Mouse (Mus musculus): Measurements from ENCODE around the gene Tpm4.
"Not testable (repeated sequence)": the region's sequence is repeated elsewhere in the genome, so short reads cannot be mapped to it uniquely, and the experiment has no call there.

Tpm4 gene

DNA sequence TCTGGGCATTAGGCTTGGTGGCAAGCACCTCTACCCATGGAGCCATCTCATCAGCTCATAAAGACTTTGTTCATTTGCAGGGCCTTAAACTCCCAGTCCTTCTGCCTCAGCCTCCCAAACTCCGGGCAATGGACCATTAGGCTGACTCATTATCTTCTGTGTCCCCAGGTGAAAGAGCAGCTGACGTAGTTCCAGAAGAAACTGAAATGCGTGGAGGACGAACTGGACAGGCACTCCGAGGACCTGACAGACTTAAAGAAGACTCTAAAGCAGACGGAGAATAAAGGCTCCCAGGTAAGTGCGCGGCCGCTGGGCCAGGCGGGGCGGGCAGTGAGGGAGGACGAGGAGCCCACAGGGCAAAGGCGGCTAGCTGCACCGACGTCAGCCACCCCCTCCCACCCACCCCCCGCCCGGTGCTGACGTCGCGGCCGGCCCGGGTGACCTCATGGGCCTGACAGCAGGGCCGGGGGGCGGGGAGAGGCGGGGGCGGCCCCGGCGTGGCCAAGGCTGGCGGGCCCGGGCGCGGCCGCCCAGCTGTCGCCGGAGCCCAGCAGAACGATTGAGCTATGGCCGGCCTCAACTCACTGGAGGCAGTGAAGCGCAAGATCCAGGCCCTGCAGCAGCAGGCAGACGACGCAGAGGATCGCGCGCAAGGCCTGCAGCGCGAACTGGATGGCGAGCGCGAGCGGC lies at the start of gene Tpm4:
Gene Tpm4, plus strand, starts transcription at position 220 of the 690 bp plus-strand sequence.
- peak; percentile 69 for DNase-seq (ENCODE audit: low spot score)

DNA sequence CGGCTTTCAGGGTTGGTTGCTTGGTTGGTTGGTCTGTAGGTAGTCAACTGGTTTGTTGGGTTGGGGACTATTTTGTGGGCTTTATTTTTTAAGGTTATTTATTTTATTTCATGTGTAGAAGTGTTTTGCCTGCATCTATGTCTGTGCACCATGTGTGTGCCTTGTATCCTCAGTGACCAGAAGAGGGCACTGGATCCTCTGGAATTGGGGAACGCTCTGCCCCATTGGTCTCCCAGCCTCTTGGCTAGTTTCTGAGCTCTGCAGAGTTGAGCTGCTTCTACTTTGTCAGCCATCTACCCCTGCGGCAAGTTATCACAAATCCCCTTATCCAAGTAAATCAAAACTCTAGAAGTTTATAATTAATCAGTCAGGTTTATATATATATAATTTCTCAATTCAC lies 47.2 kb upstream of the Tpm4 start:
- DNase-seq (ENCODE audit: low spot score) = not testable (repeated sequence)

DNA sequence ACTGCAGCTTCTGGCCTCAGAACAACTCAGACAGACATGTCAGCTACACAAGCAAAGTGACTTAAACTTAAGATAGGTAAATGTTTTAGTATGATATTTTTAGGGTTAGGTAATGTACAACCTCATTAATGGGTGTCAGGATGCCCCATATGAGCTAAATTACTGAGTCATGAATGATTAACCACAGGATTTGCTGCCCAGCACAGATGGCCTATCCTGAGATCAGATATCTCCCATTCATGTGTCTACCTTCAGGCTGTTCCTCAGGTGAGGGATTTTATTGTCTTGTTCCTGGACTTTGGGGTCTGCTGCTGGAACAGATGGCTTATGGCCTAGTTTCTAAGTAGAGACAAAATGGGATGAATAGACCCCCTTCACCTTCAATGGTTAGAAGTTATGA lies 38.1 kb upstream of the Tpm4 start:
- DNase-seq (ENCODE audit: low spot score) = not testable (repeated sequence)

DNA sequence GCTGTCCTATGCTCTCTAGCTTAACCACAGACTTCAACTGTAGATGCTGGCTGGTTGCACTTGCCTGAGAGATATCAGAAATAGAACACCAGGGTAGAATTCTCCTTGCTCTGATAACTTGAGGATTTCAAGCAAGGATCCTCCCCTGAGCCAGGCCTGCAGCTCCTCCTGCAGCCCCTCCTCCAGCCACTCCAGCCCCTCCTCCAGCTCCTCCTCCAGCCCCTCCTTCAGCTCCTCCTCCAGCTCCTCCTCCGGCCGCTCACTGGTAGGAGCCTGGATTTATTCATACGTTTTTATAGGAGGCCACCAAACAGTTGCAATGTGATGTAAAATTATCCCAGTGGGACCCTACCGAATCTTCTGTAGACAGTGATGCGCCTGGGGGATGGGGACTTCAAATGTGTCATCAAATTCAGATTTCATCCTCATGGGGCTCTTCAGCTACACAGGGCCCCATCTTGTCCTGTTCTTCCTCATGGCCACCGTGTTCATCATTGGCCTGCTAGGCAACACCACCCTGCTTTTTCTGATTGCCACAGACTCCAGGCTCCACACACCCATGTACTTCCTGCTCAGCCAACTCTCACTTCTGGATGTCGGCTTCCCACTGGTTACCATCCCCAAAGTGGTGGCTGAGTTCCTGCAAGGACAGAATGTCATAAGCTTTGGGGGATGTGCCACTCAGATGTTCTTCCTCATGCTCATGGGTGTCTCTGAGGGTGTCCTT lies 35.2 kb upstream of the Tpm4 start:
- not testable (repeated sequence) for DNase-seq (ENCODE audit: low spot score)

DNA sequence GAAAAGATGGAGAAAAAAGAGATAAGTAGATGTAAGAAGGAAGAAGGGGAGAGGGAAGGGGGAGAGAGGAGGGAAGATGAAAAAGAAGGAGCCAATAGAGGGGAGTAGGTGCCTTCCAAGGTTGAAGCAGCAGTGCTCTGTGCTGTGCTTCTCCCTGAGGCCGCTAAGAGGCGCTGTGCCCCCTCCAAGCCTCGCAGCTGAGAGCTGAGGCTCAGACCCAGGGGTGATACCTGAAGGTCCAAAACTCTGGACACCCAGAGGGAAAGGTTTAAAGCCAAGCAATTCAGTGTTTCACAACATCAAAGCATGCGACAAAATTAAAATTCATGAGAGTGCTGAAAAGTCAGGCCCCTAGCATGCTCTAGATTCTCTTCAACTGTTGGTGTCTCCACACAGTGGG lies 29.6 kb upstream of the Tpm4 start:
- DNase-seq (ENCODE audit: low spot score) = peak; percentile 12

DNA sequence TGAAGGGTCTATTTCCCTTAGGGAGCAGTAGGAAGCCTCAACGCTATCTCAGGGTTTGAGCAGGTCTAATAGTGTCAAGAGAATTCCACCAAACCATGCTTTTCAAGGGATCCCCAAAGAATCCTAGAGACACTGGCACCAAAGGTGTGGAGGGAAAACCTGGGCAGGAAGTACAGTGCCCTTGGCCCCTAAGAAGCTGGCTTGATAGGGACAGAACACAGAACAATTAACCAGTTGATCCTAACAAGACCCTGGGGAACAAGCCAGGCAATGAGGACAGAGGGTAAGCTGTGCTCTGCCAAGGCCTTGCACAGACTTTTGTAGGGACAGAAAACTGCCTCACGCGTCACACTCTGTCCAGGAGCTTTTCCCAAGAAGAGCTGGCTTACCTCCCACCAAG lies 28.0 kb upstream of the Tpm4 start, which contains the start of gene Olfr374:
Gene Olfr374, plus strand, starts transcription at position 301 of the 400 bp plus-strand sequence.
- DNase-seq (ENCODE audit: low spot score) = peak; percentile 56

DNA sequence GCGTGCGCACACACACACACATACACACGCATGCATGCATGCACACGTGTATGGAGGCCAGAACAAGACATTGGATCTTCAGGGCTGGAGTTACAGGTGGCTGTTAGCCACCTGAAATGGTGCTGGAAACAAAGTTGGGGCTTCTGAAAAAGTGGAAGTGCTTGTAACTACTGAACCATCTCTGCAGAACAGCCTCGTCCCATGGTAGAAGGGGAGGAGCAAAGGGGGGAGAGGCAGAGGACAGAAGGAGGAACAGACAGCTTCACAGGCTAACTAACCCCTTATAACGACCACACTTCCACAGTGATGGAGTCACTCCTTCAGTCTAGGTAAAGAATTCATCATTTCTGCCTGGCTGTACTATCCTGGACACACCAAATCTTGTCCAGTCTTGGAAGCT lies 23.9 kb upstream of the Tpm4 start:
- no peak for DNase-seq (ENCODE audit: low spot score)

DNA sequence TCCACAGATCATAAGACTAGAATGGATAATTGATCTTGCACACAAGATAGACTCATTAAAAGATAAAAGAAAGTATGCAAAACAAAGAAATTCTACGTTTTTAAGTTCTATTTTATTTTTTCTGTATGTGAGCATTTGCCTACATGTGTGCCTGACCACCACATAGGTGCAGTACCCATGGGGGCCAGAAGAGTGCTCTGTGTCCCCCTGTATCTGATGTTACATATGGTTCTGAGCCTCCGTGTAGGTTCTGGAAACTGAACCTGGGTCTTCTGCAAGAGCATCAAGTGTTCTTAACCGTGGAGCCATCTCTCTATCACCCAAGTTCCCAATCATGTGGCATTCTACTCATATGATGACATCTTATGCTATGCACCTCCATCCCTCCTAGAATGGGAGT lies 22.3 kb upstream of the Tpm4 start:
- no peak for DNase-seq (ENCODE audit: low spot score)

DNA sequence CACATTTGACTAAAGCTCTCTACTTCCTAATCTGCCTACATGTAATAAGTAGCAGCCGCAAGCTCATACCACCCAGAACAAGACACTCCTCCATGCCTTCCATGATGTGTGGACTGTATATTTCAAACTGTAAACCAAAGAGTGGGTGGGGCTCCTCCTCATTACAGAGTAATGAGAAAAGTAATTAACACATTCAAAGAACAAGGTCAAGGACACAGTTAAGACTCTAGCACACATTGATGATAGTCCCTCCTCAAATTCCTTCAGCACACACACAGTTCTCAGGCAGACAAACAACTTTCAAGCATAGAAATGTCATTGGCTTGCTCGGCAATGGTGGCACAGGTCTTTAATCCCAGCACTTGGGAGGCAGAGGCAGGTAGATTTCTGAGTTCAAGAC lies 19.6 kb upstream of the Tpm4 start:
- DNase-seq (ENCODE audit: low spot score) = no peak

DNA sequence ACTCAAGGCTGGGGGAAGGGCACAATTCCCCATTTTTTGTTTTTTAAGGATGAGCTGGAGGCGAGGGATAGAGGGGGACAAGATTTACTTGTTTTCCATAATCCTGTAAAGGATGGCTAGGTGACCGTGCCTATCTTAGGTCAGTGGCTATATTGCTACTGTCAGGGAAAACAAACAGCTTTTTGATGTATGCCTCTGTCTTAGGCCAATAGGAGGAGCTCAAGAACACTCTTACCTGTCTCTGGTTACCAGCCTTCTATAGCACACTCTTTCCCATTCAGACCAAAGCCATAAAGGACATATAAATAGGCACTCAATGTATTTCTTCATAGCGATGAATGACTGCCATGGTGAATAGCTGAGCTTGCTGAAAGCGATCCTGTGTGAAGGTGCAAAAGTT lies 16.2 kb upstream of the Tpm4 start:
- no peak for DNase-seq (ENCODE audit: low spot score)

DNA sequence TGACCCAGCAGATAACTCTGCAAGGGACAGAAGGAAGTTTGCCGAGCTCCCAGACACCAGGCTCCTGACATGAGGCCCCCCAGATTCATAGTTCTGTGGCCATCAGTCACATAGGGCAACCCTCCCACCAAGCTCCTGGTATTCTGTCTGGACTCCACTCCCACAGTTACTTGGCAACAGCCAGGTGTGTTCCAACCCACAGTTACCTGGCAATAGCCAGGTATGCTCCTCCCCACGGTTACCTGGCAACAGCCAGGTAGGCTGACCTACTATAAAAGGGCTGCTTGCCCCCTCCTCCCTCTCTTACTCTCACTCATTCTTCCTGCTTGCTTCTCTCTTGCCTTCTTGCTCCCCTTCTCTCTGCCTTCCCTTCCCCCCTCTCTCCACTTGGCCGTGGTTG lies 13.3 kb upstream of the Tpm4 start:
- DNase-seq (ENCODE audit: low spot score) = not testable (repeated sequence)

DNA sequence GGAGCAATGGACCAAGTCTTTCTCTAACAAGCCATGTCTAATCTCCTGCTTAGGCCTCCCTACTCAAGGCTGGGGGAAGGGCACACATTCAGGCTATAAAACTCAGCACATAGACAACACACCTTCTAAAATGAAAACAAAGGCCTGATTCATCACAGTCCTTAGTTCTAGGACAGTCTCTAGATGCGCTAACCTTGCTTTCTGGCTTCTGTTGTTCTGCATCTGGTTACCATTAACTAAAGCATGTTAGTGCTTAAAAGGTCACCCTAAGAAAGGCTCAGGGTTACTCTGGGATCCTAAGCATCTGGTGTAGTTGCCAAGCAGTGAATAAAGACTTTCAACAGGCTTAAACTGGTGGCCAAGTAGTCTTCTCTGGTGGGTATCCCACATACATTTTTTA lies 12.8 kb upstream of the Tpm4 start:
- no peak for DNase-seq (ENCODE audit: low spot score)

DNA sequence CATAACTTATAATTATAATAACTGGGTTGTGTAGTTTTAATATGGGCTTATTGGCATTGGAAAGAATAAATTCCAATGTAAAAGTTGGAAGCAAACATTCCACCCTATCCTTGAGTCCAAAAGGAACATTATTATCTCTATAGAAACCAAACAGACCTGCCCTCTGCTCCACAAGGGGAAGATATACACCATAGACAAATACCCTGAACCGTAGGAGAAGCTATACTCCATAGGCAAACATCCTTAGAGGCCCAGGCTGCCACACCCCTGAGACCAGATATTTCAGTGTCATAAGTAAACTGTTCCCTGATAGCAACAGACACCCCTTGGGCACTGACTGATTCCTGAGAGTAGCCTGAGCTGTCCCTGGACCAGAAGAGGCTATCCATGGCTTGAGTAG lies 6.9 kb upstream of the Tpm4 start:
- no peak for DNase-seq (ENCODE audit: low spot score)

DNA sequence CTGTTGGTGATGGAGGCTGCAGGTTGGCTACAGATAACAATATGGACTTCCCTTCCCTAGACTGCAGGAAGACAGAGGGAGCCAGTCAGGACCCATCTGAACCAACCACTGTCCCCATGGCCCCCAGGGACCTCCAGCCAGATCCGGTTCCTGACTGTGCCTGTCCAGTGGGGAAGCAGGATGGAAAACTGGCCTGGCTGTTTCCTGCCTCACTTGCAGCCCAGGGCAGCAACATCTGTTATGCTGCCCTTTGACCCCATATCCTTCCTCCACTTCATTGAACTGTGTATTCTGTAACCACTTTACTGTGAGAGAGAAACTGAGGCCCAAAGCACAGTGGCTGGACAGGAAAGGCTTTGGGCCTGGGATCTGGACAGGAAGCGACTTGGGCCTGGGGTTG lies 3.5 kb upstream of the Tpm4 start:
- DNase-seq (ENCODE audit: low spot score) = no peak

DNA sequence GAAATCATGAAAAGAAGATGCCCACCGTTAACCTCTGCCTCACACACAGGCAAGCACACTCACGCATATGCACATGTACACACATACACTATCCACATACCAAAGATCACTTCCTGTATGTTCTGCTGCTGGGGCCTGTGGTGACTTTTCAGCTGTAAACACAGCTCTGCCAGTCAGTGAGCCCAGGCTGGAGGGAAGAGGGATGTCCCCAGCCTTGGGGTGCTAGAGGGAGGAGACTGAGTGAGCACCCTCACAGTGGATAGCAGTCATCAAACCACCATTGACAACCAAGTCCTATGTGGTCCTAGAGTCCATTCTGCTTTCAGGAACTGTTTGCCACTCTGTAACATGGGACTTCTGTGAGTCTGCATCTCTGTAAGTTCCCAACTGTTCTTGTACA lies 2.9 kb upstream of the Tpm4 start:
- DNase-seq (ENCODE audit: low spot score) = no peak

DNA sequence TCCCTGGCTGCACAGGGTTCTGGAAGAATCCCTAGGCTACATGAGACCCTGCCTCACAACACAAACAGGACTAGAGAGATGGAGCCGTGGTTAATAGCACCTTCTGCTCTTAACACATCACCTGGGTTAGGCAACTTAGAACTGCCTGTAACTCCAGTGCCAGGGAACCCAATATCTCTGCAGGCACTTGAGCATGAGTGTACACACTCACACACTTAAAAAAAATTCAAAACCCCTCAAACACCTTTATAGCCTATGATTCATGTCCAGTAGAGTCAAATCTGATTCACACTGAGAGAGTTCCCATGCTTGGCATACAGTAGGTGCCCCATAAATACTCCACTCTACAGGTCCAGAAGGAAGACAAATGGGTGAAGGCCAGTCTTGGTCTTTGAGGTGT lies 2.4 kb upstream of the Tpm4 start:
- DNase-seq (ENCODE audit: low spot score) = no peak

DNA sequence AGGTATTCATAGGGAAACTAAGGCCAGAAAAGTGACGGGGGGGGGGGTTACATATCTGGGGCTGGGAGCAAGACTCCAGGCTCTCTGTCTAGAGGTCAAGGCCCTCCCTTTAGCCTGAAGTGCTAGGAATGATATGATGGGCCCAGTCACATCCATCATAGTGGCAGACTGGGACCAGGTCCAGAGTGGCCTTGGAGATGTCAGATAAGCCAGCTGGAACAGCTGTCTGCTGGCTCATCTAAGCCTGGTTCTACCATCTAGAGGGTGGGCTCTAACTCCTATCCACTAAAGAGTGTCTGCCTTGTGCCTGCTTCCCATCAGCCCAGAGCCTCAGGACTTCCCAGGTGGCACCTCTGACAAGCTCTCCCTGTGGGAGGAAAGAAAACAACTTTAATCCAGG lies 1.9 kb upstream of the Tpm4 start:
- peak; percentile 75 for DNase-seq (ENCODE audit: low spot score)

DNA sequence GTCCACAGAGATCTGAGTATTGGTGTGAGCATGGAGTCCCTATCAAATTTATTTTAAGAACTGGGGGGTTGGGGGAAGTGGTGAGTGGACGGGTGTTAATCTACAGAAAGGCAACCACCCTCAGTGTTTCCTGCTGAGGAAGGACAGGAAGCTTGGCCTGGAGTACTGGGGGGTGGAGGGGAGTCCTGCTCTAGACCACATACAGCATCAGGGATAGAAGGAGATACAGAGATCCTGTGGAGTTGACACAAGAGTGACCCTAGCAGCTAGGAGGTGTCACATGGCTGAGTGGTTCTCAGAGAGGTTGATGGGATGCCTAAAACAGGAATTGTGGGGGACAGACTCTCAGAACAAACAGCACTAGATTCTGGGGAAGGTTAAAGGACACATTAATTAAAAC lies 1.3 kb upstream of the Tpm4 start:
- no peak for DNase-seq (ENCODE audit: low spot score)

DNA sequence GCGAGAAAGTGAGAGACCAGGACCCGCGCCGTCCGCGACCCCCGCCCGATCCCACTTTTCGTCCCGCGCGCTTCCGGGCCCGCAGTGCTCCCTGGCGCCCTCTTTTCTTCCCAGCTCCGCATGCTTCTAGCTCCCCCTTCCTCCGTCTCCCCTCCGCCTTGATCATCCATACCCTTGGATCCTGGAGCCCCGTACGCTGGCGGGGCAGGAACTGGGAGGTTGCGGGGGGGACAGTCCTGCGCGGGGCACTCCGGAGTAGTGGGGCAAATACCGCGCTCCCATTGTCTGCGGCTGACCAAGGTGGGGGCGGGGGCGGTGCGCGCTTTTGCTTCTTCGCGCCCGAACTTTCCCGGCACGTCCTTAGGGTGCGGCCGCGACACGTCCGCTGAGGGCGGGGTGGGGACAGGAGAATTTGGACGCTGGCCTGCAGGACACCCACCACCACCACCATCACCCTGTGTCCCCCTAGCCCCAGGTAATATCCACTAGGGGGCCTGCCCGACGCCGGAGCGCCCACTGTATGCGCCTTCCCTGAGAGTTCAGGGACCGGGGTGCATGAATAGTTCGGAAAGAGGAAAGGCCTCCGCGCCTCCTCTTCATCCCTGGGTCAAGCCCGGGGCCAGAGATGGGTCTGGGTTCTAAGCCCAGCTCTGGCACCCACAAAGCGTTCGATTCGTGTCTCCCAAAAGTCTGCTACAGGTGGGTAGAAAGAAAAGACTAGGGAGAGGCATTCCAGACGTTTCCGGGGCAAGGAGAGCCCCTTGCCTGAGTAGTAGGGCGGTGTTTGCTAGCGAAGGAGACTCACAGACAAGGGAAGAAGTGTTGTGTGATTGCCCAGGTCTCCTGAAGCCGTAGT lies 899 bp downstream of the Tpm4 start:
- peak; percentile 41 for DNase-seq (ENCODE audit: low spot score)

DNA sequence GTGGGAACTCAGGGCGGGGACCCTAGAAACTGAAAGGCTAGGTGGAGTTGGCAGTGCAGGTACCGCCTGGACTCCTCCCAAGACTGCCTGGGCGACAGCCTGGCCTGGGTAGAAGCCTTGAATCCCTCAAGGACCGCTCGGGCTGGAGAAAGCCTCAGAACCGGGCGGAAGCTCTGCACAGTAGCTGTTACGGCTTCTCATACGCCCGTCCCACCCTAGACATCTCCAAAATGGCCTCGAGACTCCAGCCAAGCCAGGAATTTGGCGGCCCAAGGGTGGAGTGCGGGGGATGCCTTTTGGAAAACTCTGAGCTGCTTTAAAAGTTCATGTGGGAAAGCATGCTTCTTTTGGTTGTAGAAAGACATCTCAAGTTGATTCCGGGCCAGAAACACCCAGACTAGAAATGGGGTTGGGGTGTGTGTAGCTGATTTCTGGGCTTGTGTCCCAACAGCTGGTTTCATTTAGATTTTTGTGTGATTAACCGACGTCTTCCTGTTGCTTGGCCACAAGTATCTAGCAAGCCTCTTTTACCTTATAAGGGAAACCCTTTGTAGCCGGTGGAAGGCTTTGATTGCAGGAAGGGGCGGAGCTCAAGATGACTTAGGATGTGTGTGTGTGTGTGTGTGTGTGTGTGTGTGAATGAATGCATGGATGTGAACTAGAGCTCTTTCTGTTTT lies 1.7 kb downstream of the Tpm4 start:
- DNase-seq (ENCODE audit: low spot score) = peak; percentile 95

DNA sequence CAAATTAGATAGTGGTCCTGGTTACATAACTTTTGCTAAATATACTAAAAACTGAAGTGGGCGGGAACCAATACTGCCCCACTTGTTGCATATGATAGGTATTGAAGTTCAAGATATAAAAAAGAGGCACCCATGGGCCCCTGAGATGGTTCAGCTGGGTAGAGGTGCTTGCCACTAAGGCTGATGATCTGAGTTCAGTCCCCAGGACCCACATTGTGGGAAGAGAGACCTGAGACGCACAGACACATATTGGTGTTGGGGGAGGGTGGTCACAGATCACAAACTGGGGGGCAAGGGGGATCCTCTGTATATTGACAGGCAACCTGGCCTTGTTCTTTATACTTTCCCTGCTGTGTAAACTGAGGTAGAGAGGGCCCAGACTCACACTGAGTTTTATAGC lies 2.7 kb downstream of the Tpm4 start:
- no peak for DNase-seq (ENCODE audit: low spot score)

DNA sequence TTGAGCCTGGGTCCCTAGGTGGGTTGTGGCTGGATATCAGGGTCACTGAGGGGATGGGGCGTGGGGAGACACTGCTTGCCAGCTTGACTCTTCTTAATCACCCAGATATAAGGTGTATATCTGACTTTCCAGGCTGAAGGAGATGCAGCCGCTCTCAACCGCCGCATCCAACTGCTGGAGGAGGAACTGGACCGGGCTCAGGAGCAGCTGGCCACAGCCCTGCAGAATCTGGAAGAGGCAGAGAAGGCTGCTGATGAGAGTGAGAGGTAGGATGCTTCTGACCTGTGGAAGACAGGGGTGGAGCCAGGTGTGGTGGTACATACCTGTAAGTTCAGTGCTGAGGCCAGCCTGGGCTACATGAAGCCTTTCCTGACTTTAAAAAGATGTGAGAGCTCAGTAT lies 3.7 kb downstream of the Tpm4 start:
- DNase-seq (ENCODE audit: low spot score) = no peak

All from adipocyte (in vitro differentiated cells).